Mouse (Mus musculus): Measurements from ENCODE around the gene Zfp989.
"Not testable (repeated sequence)": the region's sequence is repeated elsewhere in the genome, so short reads cannot be mapped to it uniquely, and the experiment has no call there.

Zfp989 gene

GRCm38 (mm10) chr4:146971757-146972156 is at the start of gene Zfp989:
TSS of gene Zfp989 (plus strand) at chr4:146971976.
- not testable (repeated sequence) for ATAC-seq (ENCODE audit: insufficient number of reproducible peaks, low FRiP score, low TSS enrichment)

GRCm38 (mm10) chr4:146932311-146933082 is 39.3 kb upstream of the Zfp989 start:
- ATAC-seq (ENCODE audit: insufficient number of reproducible peaks, low FRiP score, low TSS enrichment): no peak

GRCm38 (mm10) chr4:146941691-146942090 is 30.1 kb upstream of the Zfp989 start:
- not testable (repeated sequence) for ATAC-seq (ENCODE audit: insufficient number of reproducible peaks, low FRiP score, low TSS enrichment)

GRCm38 (mm10) chr4:146976581-146976980 is 4.8 kb downstream of the Zfp989 start:
- ATAC-seq (ENCODE audit: insufficient number of reproducible peaks, low FRiP score, low TSS enrichment): not testable (repeated sequence)

- ATAC-seq (ENCODE audit: insufficient number of reproducible peaks, low FRiP score, low TSS enrichment): not testable (repeated sequence)
Observed at GRCm38 (mm10) chr4:147018400-147018799, 46.6 kb downstream of the Zfp989 start.

GRCm38 (mm10) chr4:147021550-147021949 is 49.8 kb downstream of the Zfp989 start, which contains the start of gene Rex2:
TSS of gene Rex2 (plus strand) at chr4:147021850.
- ATAC-seq (ENCODE audit: insufficient number of reproducible peaks, low FRiP score, low TSS enrichment): not testable (repeated sequence)

- not testable (repeated sequence) for ATAC-seq (ENCODE audit: insufficient number of reproducible peaks, low FRiP score, low TSS enrichment)
Observed at GRCm38 (mm10) chr4:147026374-147026773, 54.6 kb downstream of the Zfp989 start.

- not testable (repeated sequence) for ATAC-seq (ENCODE audit: insufficient number of reproducible peaks, low FRiP score, low TSS enrichment)
Observed at GRCm38 (mm10) chr4:147031308-147032036, 59.7 kb downstream of the Zfp989 start.

Measured in cerebellum, adult (tissue).